Mouse (Mus musculus) forebrain, embryonic 14.5 days (tissue): ENCODE measurements at regions not wholly inside any gene's neighbourhood (a gene's known extent, or its start where the extent isn't known, plus 50 kb on each side); places are given as distances from the start of the nearest gene placed in this dataset.
"Not testable (repeated sequence)": the region's sequence is repeated elsewhere in the genome, so short reads cannot be mapped to it uniquely, and the experiment has no call there.

Experiments used
- ATAC-seq: fragments of 200-750 bp; cut with Nextera tagmentation; 2 replicates; pipeline ENCODE4 v1.8.0; 2017; ENCODE audit warnings: mild to moderate bottlenecking, moderate library complexity
- DNase-seq: peaks from one replicate; pipeline ENCODE4 v3.0.0-alpha.2; 2015; ENCODE audit warnings: low spot score
- H3K27ac ChIP-seq: fragments of 300-500 bp; sonication (generic); 2 replicates; pipeline ENCODE4 v1.5.1; 2014; ENCODE audit warnings: low read depth, mild to moderate bottlenecking, control low read depth, low read length, moderate library complexity
- H3K27me3 ChIP-seq: fragments of 300-500 bp; sonication (generic); replicated peaks from 2 replicates; pipeline ENCODE4 v1.6.1; 2014; ENCODE audit warnings: low read length, control low read depth, mixed read lengths; ENCODE audit not compliant: control insufficient read depth, insufficient read depth
- H3K36me3 ChIP-seq: fragments of 300-500 bp; sonication (generic); 2 replicates; pipeline ENCODE4 v1.6.1; 2014; ENCODE audit warnings: low read length, control low read depth; ENCODE audit not compliant: control insufficient read depth, insufficient read depth
- H3K4me1 ChIP-seq: fragments of 300-500 bp; sonication (generic); 2 replicates; pipeline ENCODE4 v1.6.1; 2014; ENCODE audit warnings: antibody characterized with exemption, low read length, control low read depth; ENCODE audit not compliant: control insufficient read depth, insufficient read depth
- H3K4me2 ChIP-seq: fragments of 300-500 bp; sonication (generic); 2 replicates; pipeline ENCODE4 v1.6.1; 2014; ENCODE audit warnings: mild to moderate bottlenecking, control low read depth, low read length
- H3K4me3 ChIP-seq: fragments of 300-500 bp; sonication (generic); 2 replicates; pipeline ENCODE4 v1.5.1; 2014; ENCODE audit warnings: low read depth, low read length, control low read depth
- H3K9ac ChIP-seq: fragments of 300-500 bp; sonication (generic); 2 replicates; pipeline ENCODE4 v1.6.1; 2014; ENCODE audit warnings: mild to moderate bottlenecking, low read length, control low read depth, moderate library complexity
- H3K9me3 ChIP-seq: fragments of 300-500 bp; sonication (generic); replicated peaks from 2 replicates; pipeline ENCODE4 v1.6.1; 2016; ENCODE audit warnings: low read length, control low read depth, mixed read lengths; ENCODE audit not compliant: control insufficient read depth
- WGBS: fragments of 180-500 bp; shearing (Covaris S2); extraction: QIAGEN DNeasy Blood & Tissue Kit; methylation state at CpG from one replicate; pipeline ENCODE4 v1.1.7; 2014; 5-methylcytosine and 5-hydroxymethylcytosine counted together

DNA sequence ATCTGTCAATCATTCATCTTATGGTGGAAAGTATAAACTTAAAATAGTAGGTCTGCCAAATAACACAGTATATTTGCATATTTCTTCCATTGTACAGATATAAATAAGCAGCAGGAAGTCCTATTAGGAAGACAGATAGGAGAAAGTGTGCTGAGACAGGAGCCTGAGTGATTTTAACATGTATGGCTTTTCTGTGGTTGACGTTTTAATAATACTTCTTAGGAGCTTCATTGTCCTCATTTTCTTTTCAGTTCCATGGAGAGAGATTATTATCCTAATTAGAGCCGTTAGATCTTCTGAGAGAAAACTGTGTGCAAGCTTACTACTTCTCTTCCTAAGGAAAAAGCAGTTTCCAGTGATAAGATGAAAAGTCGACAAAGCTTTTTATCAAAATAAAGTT, 830.3 kb upstream of the Atxn7l3b start:
- Histone ChIP-seq H3K4me2 (no peak overlapping the region), H3K4me1 (no peaks in the 10 kb centered on the region), H3K9me3 (no peaks in the 10 kb centered on the region), H3K27me3 (no peaks in the 10 kb centered on the region), H3K4me3 (no peak overlapping the region), H3K36me3 (no peaks in the 10 kb centered on the region), H3K9ac (no peak overlapping the region), H3K27ac (no peak overlapping the region)
- 0 out of 2 replicates have a peak, but pooled peaks have one; percentile 37 for ATAC-seq
- DNase-seq: peak; percentile 36
- WGBS: 28% methylated on average over 3 of the region's 3 CpGs

DNA sequence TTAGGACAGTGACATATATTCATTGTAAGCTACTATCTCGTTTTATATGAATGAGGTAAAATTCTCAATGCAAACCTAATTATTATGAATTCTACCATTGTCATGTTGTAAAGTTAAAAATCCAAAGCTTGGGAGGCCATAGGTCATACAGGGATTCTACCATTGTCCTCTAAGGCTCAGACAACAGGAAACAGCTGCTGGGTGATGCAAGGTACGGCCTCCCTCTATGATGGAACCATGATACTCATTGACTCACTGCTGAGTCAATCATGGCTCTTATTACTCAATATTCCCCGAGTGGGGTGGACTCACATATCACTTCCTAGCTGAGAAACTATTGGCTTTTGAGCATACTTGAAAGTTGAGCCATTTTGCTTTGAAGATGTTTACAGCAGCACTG, 807.4 kb upstream of the Atxn7l3b start:
- ATAC-seq: no peak
- Histone ChIP-seq H3K9me3 (no peaks in the 10 kb centered on the region), H3K27me3 (no peaks in the 10 kb centered on the region), H3K4me3 (no peak overlapping the region), H3K9ac (no peak overlapping the region), H3K4me1 (no peaks in the 10 kb centered on the region), H3K27ac (no peak overlapping the region), H3K4me2 (no peak overlapping the region), H3K36me3 (no peaks in the 10 kb centered on the region)
- WGBS: 75% methylated on average over 3 of the region's 3 CpGs
- no peak for DNase-seq

DNA sequence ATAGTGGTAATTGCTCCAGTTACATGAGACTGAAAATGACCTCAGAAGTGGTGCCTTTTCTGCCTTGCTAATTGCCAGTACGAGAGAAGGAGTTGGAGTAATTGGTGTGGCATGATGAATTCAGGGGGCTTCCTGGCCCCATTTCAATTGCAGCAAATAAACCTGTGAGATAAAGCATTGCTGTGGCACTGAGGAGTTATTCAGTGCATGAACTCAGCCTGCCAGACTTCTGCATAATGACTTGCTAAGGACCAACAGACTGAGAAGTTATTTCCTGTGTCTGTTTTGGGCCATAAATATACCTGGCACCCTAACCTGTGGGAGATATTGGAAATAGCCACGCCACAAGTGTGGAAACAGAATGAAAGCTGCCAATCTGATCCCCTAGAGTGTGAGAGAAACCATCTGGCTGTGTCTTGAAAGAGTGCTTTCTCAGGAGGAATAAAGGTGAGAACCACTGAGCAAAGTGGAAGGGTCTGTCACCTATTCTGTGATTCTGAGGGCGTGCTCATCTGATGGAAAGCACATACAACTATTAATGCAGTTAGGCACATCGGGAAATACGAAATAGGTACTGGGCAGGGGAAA, 776.4 kb upstream of the Atxn7l3b start:
- no peaks in the 10 kb centered on the region for H3K4me1 ChIP-seq
- H3K27me3 ChIP-seq: no peaks in the 10 kb centered on the region
- no peak overlapping the region for H3K9ac ChIP-seq
- no peak overlapping the region for H3K4me2 ChIP-seq
- no peak overlapping the region for H3K4me3 ChIP-seq
- DNase-seq: peak; percentile 62
- H3K36me3 ChIP-seq: no peaks in the 10 kb centered on the region
- no peaks in the 10 kb centered on the region for H3K9me3 ChIP-seq
- ATAC-seq: peak; percentile 81
- WGBS: 54% methylated on average over 5 of the region's 5 CpGs
- no peak overlapping the region for H3K27ac ChIP-seq

DNA sequence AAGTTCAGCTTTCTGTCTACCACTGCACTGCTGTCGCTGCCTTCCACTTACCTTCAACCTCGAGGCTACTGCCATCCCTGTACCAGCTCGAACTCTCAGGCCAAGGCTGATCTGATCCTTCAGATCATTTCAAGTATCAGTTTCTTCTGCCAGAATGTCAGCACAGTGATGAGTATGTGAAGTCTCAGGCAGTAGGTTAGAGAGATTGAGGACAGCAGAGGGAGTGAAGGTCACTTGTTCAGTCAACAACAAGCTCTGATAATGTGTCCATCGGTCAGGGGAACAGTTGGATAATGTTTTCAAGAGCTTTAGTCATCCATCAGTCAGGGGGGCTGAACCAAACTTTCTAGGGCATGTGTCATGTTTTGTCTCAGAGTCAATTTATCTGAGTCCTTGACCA, 741.8 kb upstream of the Atxn7l3b start:
- H3K4me2 ChIP-seq, H3K9me3 ChIP-seq, H3K9ac ChIP-seq, DNase-seq, H3K4me3 ChIP-seq, H3K36me3 ChIP-seq, H3K27ac ChIP-seq, H3K4me1 ChIP-seq, H3K27me3 ChIP-seq, ATAC-seq: not testable (repeated sequence)
- 89% methylated on average over 4 of the region's 4 CpGs for WGBS

DNA sequence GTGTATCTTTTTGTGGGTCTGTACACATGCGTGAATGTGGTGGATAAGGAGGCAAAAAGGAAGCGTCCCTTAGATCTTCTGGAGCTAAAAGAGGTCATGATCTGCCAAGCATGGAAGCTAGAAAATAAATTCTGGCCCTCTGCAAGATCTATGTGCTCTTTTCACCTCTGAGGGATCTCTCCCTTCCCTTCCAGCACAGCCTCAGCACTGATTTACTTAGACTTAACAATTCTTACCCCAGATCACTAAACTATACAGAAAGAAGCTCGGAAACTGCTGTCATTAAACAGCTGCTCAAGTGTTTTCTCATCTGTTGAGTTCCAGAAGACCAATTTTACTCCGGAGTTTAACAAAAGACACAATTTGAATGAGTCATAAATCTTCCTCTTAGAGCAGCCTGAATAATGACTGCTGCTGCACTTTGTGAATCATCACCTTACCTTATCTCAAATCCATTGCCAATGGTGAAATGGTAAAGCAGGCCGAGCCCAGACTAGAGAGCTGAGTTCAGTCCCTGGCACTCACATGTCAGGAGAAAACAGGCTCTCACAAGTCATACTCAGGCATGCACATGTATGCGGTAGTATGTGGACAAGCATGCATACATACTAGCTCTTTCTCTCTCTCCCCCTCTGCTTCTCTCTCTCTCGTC, 724.1 kb upstream of the Atxn7l3b start:
- Histone ChIP-seq H3K4me3 (no peak overlapping the region), H3K36me3 (no peaks in the 10 kb centered on the region), H3K27me3 (no peaks in the 10 kb centered on the region), H3K4me2 (no peak overlapping the region), H3K4me1 (no peaks in the 10 kb centered on the region), H3K27ac (no peak overlapping the region), H3K9ac (no peak overlapping the region), H3K9me3 (no peaks in the 10 kb centered on the region)
- ATAC-seq (no peak), DNase-seq (no peak)
- WGBS: 81% methylated on average over 7 of the region's 7 CpGs

DNA sequence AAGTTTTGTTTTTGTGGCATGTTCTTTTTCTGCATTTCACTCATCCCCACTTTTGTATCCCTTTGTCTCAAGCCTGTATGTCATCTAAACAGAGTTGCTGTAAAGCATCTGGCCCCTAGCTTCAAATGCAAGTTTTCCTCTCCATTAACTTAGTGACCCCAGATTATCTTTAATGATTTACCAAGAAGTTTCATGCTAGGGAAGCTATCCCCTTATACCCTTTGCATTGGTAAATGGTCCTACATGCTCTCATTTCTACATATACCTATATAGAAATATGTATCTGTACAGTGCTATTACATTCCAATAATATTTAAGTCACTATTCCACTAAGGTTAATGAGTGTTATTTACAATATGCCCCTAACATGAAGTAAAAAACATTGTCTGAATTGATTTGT, 723.3 kb upstream of the Atxn7l3b start:
- no peak overlapping the region for H3K4me2 ChIP-seq
- DNase-seq (no peak), ATAC-seq (no peak)
- no peaks in the 10 kb centered on the region for H3K36me3 ChIP-seq
- H3K27me3 ChIP-seq: no peaks in the 10 kb centered on the region
- H3K9me3 ChIP-seq: no peaks in the 10 kb centered on the region
- no peak overlapping the region for H3K9ac ChIP-seq
- H3K4me3 ChIP-seq: no peak overlapping the region
- no peaks in the 10 kb centered on the region for H3K4me1 ChIP-seq
- H3K27ac ChIP-seq: no peak overlapping the region

DNA sequence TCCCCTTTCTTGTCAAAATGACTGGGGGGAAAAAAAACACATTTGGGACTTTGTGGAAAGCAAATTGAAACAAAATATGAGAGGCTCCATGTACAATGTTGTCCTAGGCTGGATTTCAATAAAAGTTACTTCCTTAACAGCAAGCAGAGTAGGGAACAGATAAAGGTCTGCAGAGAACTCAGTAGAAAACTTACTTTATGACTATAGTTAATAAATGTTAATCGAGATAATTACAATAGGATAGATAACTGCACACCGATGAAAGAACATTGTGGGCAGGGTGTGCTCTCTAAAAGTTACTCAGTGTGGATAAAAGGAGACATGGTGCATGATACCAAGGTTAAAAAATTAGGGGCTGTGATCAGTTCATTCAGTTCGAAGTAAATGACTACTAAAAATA, 691.6 kb upstream of the Atxn7l3b start:
- H3K27me3 ChIP-seq: no peaks in the 10 kb centered on the region
- no peaks in the 10 kb centered on the region for H3K36me3 ChIP-seq
- no peaks in the 10 kb centered on the region for H3K4me1 ChIP-seq
- no peak overlapping the region for H3K9ac ChIP-seq
- no peak for DNase-seq
- no peak overlapping the region for H3K27ac ChIP-seq
- ATAC-seq: no peak
- no peak overlapping the region for H3K4me3 ChIP-seq
- no peak overlapping the region for H3K4me2 ChIP-seq
- no peaks in the 10 kb centered on the region for H3K9me3 ChIP-seq
- 83% methylated on average over 3 of the region's 3 CpGs for WGBS

DNA sequence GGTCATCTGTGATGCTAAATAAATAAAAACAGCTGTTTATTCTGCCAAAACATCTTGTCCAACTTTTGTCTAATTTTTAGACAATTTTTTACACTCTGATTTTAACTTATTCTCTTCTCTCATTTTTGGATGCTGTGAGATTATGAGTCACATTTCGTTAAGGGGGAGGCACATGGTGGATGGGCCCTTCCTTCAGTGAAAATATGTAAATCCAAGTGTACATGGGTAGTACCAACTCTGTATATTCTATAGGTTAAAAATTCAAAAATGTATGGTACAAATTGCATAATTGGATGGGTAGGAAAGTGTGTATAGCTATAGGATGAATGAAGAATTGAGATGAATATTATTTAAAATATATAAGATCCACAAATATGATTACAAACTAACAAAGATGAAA, 687.1 kb upstream of the Atxn7l3b start:
- no peak overlapping the region for H3K4me2 ChIP-seq
- H3K36me3 ChIP-seq: no peaks in the 10 kb centered on the region
- 87% methylated on average over 1 of the region's 1 CpGs for WGBS
- no peaks in the 10 kb centered on the region for H3K4me1 ChIP-seq
- no peak overlapping the region for H3K27ac ChIP-seq
- H3K4me3 ChIP-seq: no peak overlapping the region
- no peaks in the 10 kb centered on the region for H3K9me3 ChIP-seq
- no peak overlapping the region for H3K9ac ChIP-seq
- ATAC-seq: no peak
- H3K27me3 ChIP-seq: no peaks in the 10 kb centered on the region
- DNase-seq: no peak

DNA sequence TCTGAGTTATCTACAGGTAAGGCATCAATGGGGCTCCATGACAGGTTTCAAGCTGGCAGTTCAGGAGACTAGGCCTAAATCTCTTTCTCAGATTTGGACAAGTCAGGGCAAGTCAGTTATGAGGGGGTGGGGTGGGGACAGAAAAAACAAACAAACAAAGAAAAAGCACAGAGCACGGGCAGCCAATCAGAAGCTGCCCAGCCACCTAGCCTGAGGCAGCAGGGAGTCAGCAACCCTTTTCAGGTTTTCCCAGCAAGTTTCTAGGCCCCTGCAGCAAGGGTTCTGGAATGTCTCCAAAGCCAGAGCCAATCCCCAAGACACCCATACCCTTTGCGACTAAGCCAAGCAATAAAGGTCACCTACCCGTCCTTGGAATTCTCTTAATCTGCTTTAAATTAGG, 664.6 kb upstream of the Atxn7l3b start:
- no peaks in the 10 kb centered on the region for H3K27me3 ChIP-seq
- no peak for DNase-seq
- no peak overlapping the region for H3K27ac ChIP-seq
- no peaks in the 10 kb centered on the region for H3K36me3 ChIP-seq
- no peaks in the 10 kb centered on the region for H3K4me1 ChIP-seq
- H3K9ac ChIP-seq: no peak overlapping the region
- no peak for ATAC-seq
- 65% methylated on average over 3 of the region's 3 CpGs for WGBS
- H3K4me3 ChIP-seq: no peak overlapping the region
- no peaks in the 10 kb centered on the region for H3K9me3 ChIP-seq
- no peak overlapping the region for H3K4me2 ChIP-seq
